Comparison of ENCODE assay signal across 22 mouse cellular contexts in genomic region chr11:109886757-109887156, GRCm38 (mm10). TPM values are rescaled to one million over a fixed set of nuclear protein-coding genes. Genes with fewer than 3 reads are reported as not detected.
"Had no signal": no experiment of that assay in that cellular context is flagged by ENCODE, and none has a peak within 500 bp of the region (broad histone marks: within the 10 kb centered on the region; RNA-seq: fewer than 3 reads in every experiment).

No protein-coding gene starts in this region.

- H3K27me3 ChIP-seq: limb, embryonic 12.5 days; liver, embryonic 13.5 days; midbrain, embryonic 13.5 days; neural tube, embryonic 12.5 days had no signal

- DNase-seq: kidney, adult 11 months; kidney, adult 9 months; kidney, postnatal 36 days; layer of hippocampus, adult 9-11 months; layer of hippocampus, postnatal 36 days; liver; liver, embryonic 13.5 days; lung, adult 18-20 months; right cerebral cortex, postnatal 25 days; thymus, postnatal 4 days had no signal

- H3K27ac ChIP-seq: kidney, postnatal 0 days; limb, embryonic 12.5 days; liver, embryonic 13.5 days; midbrain, embryonic 13.5 days; neural tube, embryonic 12.5 days; stomach, postnatal 0 days had no signal

- H3K4me2 ChIP-seq: limb, embryonic 12.5 days; liver, embryonic 13.5 days; midbrain, embryonic 13.5 days; neural tube, embryonic 12.5 days had no signal

- H3K36me3 ChIP-seq: limb, embryonic 12.5 days; liver, embryonic 13.5 days; midbrain, embryonic 13.5 days; neural tube, embryonic 12.5 days had no signal

- ATAC-seq: midbrain, embryonic 13.5 days had no signal

- H3K4me1 ChIP-seq: limb, embryonic 12.5 days; midbrain, embryonic 13.5 days; neural tube, embryonic 12.5 days had no signal

- H3K4me3 ChIP-seq: limb, embryonic 12.5 days; liver, embryonic 13.5 days; megakaryocyte, embryonic 14.5 days; midbrain, embryonic 13.5 days; myocyte; neural tube, embryonic 12.5 days had no signal

- H3K9ac ChIP-seq: limb, embryonic 12.5 days; liver, embryonic 13.5 days; midbrain, embryonic 13.5 days; neural tube, embryonic 12.5 days had no signal

- H3K9me3 ChIP-seq: liver, embryonic 13.5 days; midbrain, embryonic 13.5 days; neural tube, embryonic 12.5 days had no signal

RNA-seq across cellular contexts. Expression of gene 1700012B07Rik, which starts 58.9 kb away (rescaled TPM):
- total RNA-seq: layer of hippocampus, adult 18-20 months; layer of hippocampus, postnatal 36 days; left cerebral cortex, adult 8-10 months; left cerebral cortex, postnatal 36 days had no signal
- polyA plus RNA-seq: kidney, postnatal 0 days; limb, embryonic 12.5 days; liver, embryonic 13.5 days; lung, embryonic 16.5 days; midbrain, embryonic 13.5 days; neural tube, embryonic 12.5 days; small intestine, adult 2 months; stomach, postnatal 0 days had no signal
